Mouse (Mus musculus): ENCODE results near the gene 6430571L13Rik. TPM values are rescaled to one million over a fixed set of nuclear protein-coding genes. Genes with fewer than 3 reads are reported as not detected.

The 6430571L13Rik gene
- total RNA-seq, 1 experiment from 2014 or later, result 2.3 TPM

- peak; percentile 22 for DNase-seq
These were observed 33.1 kb upstream of the 6430571L13Rik start for GRCm38 (mm10) chr9:107307099-107307872.

GRCm38 (mm10) chr9:107307886-107308285 is 32.5 kb upstream of the 6430571L13Rik start:
- DNase-seq, result peak; percentile 87

GRCm38 (mm10) chr9:107308346-107309000 is 31.9 kb upstream of the 6430571L13Rik start:
- DNase-seq, result peak; percentile 31

- peak; percentile 40 for DNase-seq
These were observed 31.2 kb upstream of the 6430571L13Rik start for GRCm38 (mm10) chr9:107309171-107309570.

GRCm38 (mm10) chr9:107309600-107309999 is 30.8 kb upstream of the 6430571L13Rik start:
- DNase-seq, result peak; percentile 63

GRCm38 (mm10) chr9:107312811-107313584 is 27.4 kb upstream of the 6430571L13Rik start:
- no peak for DNase-seq

GRCm38 (mm10) chr9:107313926-107314325 is 26.5 kb upstream of the 6430571L13Rik start:
- no peak for DNase-seq

- DNase-seq, result peak; percentile 48
These were observed 24.6 kb upstream of the 6430571L13Rik start for GRCm38 (mm10) chr9:107315791-107316190.

GRCm38 (mm10) chr9:107322461-107323050 is 17.8 kb upstream of the 6430571L13Rik start:
- DNase-seq, result no peak

GRCm38 (mm10) chr9:107323558-107323957 is 16.8 kb upstream of the 6430571L13Rik start:
- peak; percentile 74 for DNase-seq

- peak; percentile 77 for DNase-seq
These were observed 15.4 kb upstream of the 6430571L13Rik start for GRCm38 (mm10) chr9:107324799-107325561.

GRCm38 (mm10) chr9:107325904-107326303 is 14.5 kb upstream of the 6430571L13Rik start:
- DNase-seq, result peak; percentile 61

GRCm38 (mm10) chr9:107327879-107328620 is 12.4 kb upstream of the 6430571L13Rik start:
- peak; percentile 65 for DNase-seq

GRCm38 (mm10) chr9:107330791-107331190 is 9.6 kb upstream of the 6430571L13Rik start:
- DNase-seq, result no peak

- no peak for DNase-seq
These were observed 6.7 kb upstream of the 6430571L13Rik start for GRCm38 (mm10) chr9:107333686-107334085.

GRCm38 (mm10) chr9:107334356-107334755 is 6.0 kb upstream of the 6430571L13Rik start:
- DNase-seq, result no peak

GRCm38 (mm10) chr9:107335046-107335445 is 5.4 kb upstream of the 6430571L13Rik start:
- no peak for DNase-seq

GRCm38 (mm10) chr9:107335909-107336308 is 4.5 kb upstream of the 6430571L13Rik start:
- peak; percentile 85 for DNase-seq

GRCm38 (mm10) chr9:107336386-107336785 is 4.0 kb upstream of the 6430571L13Rik start:
- DNase-seq, result no peak

- DNase-seq, result peak; percentile 90
These were observed 2.1 kb upstream of the 6430571L13Rik start, which contains the start of gene Hemk1 for GRCm38 (mm10) chr9:107338172-107338883. Gene Hemk1, minus strand, starts transcription at chr9:107338350.

Data from adrenal gland, postnatal 14 days (tissue).